Mouse (Mus musculus) spleen, adult 2 months (tissue): ENCODE results near the gene Wdr20. TPM values are rescaled to one million over a fixed set of nuclear protein-coding genes. Genes with fewer than 3 reads are reported as not detected.
A peak's percentile ranks its signal among the peaks of the same experiment; 100 is the strongest.
"Not testable (repeated sequence)": the region's sequence is repeated elsewhere in the genome, so short reads cannot be mapped to it uniquely, and the experiment has no call there.

Experiments
- DNase-seq, 2 experiments: peaks; one replicate each; pipeline versions ENCODE4 v3.0.0 to v3.0.0-alpha.2; 2012 to 2021; ENCODE audit warnings: low spot score in 2 of 2, low read depth in 1 of 2
- H3K27ac ChIP-seq: fragments of 200-500 bp; 2 replicates; pipeline ENCODE4 v1.5.1; 2012; ENCODE audit warnings: low read length, inconsistent platforms; ENCODE audit not compliant: insufficient read depth
- H3K27me3 ChIP-seq: fragments of 200-500 bp; 2 replicates; pipeline ENCODE4 v1.6.1; 2012; ENCODE audit warnings: mild to moderate bottlenecking, moderate library complexity, low read length, inconsistent platforms; ENCODE audit not compliant: control insufficient read depth, insufficient read depth
- H3K36me3 ChIP-seq: fragments of 200-500 bp; 2 replicates; pipeline ENCODE4 v1.6.1; 2012; ENCODE audit warnings: mild to moderate bottlenecking, low read length, inconsistent platforms; ENCODE audit not compliant: control insufficient read depth, insufficient read depth
- H3K4me1 ChIP-seq: fragments of 200-500 bp; 2 replicates; pipeline ENCODE4 v1.6.1; 2011; ENCODE audit warnings: inconsistent platforms; ENCODE audit not compliant: control insufficient read depth, insufficient read depth, insufficient read length
- H3K4me3 ChIP-seq: fragments of 200-500 bp; 2 replicates; pipeline ENCODE4 v1.5.1; 2011; ENCODE audit warnings: mild to moderate bottlenecking, inconsistent platforms; ENCODE audit not compliant: insufficient read depth, insufficient read length; ENCODE audit errors: extremely low read depth
- CTCF ChIP-seq: fragments of 200-500 bp; IDR thresholded peaks from 2 replicates; pipeline ENCODE4 v1.5.1; 2011; ENCODE audit warnings: mild to moderate bottlenecking, inconsistent platforms; ENCODE audit not compliant: insufficient read depth, insufficient read length, insufficient replicate concordance; ENCODE audit errors: extremely low read depth
- POLR2A ChIP-seq: fragments of 200-500 bp; IDR thresholded peaks from 2 replicates; pipeline ENCODE4 v1.6.1; 2011; ENCODE audit warnings: low read depth, low read length, inconsistent platforms
- WGBS: fragments of 180-500 bp; shearing (Covaris S2); methylation state at CpG from one replicate; pipeline ENCODE4 v1.1.7; 2018; 5-methylcytosine and 5-hydroxymethylcytosine counted together
- polyA plus RNA-seq: library from polyadenylated mRNA; depleted of rRNA; stranded (reverse); fragments of >200 nt; gene quantifications from 2 replicates; pipeline ENCODE4 v1.2.3, GENCODE M21; 2012; rRNA removed

Wdr20 gene
- 11.4 and 11.9 TPM in 2 replicates for polyA plus RNA-seq

DNA sequence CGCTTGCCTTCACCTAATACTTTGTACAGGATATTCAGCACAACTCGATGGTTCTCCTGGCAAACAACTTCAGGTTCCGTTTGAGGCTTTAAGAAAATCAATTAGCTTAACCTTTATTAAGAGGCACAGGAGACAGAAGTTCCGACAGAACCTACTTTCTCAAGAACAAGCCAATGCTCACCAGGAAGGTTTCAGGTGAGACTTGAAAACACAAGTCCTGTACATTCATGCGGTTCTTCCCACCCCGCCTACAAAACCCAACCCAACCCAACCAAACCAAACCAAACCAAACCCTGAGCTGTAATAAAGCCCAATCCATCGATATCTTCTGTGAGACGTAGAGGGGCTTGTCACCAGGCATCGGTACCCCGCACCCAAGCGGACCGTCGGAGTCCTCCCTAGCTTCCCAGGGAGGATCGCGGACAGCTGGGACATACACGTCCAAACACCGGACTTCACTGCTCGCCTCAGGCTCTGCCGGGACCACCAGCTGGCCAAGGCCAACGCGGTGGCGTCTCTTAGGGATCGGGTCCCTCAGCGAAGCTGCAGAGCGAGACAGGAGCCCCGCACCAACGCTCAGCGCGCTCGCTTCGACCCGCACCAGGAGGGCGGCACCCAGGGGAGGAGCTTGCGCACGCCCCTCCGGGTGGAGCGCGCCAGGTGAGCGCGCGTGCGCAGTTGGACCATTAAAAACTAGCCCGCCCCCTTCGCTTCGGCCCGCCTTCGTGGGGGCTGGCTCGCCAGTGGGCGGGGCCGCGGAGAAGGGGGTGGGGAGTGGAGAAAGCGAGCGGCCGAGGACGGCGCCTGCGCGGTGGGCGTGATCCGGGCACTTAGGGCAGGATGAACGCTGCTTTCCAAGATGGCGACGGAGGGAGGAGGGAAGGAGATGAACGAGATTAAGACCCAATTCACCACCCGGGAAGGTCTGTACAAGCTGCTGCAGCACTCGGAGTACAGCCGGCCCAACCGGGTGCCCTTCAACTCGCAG lies at the start of gene Wdr20:
Gene Wdr20, plus strand, starts transcription at position 775 of the 988 bp plus-strand sequence.
- TF ChIP-seq POLR2A (peak; percentile 77), CTCF (peak; percentile 0; the same call in 1 of the 2 replicates)
- WGBS, result under 1% methylated on average over 69 of the region's 69 CpGs
- H3K4me1 ChIP-seq, result peaks cover 7% of the 10 kb centered on the region; the same call in 1 of the 2 replicates
- peak; percentile 88 to 99 for DNase-seq
- no peaks in the 10 kb centered on the region for H3K36me3 ChIP-seq
- H3K27me3 ChIP-seq, result no peaks in the 10 kb centered on the region
- H3K27ac ChIP-seq, result peak within 1 kb of the TSS; percentile 68
- peak within 1 kb of the TSS; percentile 89 for H3K4me3 ChIP-seq

DNA sequence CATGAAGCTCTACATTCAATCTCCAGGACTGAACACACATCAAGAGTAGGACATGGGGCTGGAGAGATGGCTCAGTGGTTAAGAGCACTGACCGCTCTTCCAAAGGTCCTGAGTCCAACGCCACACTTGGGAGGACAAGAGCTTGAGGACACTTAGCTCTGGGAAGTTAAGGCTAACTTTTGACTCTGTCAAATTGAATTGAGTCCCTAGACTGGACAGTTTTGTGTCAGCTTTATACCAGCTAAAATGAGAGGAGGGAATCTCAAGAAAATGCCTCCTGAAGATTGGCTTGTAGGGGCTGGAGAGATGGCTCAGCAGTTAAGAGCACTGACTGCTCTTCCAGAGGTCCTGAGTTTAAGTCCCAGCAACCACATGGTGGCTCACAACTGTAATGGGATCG lies 48.8 kb upstream of the Wdr20 start:
- DNase-seq, result not testable (repeated sequence)
- peaks cover 22% of the 10 kb centered on the region for H3K36me3 ChIP-seq
- 93% methylated on average over 3 of the region's 3 CpGs for WGBS

DNA sequence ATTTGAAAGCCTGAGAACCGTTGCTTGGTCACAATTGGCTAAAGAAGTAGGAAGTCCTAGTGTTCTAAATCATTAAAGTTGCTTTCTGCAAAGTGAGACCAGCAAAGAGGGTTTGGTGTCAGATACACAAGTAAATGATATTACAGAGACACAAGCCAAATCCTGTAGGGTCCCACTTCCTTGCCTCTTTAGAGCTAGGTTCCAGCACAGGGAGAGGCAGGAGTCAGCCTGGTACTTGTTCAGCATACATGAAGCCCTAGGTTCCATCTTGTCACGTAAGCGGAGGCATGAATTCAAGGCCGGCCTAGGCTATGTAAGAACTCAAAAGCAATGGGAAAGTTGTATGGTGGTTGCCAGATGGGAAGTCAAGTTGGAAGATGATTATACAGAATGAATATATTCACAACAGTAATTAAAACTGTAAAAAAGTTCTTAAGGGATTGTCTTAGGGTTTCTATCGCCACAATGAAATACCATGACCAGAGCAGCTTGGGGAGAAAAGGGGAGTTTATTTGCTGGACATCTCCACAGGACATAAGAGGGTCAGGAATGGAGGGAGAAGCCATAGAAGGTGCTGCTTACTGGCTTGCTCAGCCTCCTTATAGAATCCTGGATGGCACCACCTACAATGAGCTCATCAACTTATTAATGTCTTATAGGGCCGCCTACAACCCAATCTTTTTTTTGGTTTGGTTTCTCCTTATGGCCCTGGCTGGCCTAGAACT lies 47.7 kb upstream of the Wdr20 start:
- Histone ChIP-seq H3K4me1 (no peaks in the 10 kb centered on the region), H3K4me3 (no peak overlapping the region), H3K27ac (no peak overlapping the region), H3K27me3 (no peaks in the 10 kb centered on the region), H3K36me3 (peaks cover 27% of the 10 kb centered on the region)
- no peak for DNase-seq
- TF ChIP-seq CTCF (no peak), POLR2A (no peak)
- WGBS, result 94% methylated on average over 6 of the region's 6 CpGs

More for the DNA sequence above, 48.8 kb upstream of the Wdr20 start:
- not testable (repeated sequence) for H3K4me3 ChIP-seq, H3K27me3 ChIP-seq, H3K27ac ChIP-seq, H3K4me1 ChIP-seq

DNA sequence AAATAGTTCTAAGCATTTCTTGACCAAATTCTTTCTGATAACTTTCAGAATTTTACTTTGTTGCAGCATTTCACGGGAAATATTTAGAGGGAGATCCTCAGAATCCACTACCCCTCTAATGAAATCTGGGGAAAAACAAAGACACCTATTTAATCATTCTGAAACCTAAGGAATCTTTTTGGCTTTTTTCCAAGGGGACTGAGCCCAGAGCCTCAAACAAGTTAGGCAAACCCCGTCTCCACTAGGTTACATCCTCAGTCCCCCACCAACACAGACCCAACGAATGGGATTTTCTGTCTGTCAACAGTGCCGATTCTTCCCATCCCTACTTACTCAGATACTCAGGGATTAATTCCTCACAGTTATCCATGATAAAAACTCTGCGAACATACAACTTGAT lies 44.4 kb upstream of the Wdr20 start:
- not testable (repeated sequence) for H3K4me1 ChIP-seq, DNase-seq, H3K27me3 ChIP-seq, H3K27ac ChIP-seq, H3K4me3 ChIP-seq
- H3K36me3 ChIP-seq, result peaks cover 25% of the 10 kb centered on the region
- 91% methylated on average over 5 of the region's 5 CpGs for WGBS

DNA sequence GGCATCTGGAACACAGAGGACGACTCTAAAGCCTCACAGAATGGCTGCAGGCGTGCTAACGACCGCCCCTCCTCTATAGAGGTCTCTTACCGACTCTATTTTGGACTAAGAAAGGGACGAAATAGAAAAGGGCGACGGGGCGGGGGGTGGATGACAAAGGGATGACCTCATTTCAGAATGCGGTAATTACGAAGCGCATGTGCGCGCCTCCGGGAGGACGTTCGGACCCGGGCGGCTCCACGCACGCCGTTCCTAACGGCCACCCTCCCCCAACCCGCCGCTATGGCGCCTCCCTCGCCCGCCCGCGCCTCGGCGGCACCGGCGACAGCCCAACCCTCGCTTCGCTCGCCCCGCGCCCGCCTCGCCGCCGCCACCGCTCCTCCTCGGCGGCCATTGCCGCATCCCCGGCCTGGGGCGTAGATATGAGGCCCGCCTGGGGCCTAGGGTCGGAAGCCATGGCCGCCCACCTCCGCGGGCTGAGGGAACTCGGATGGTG lies 42.0 kb upstream of the Wdr20 start:
- H3K4me1 ChIP-seq, result peaks cover 10% of the 10 kb centered on the region; the same call in 1 of the 2 replicates
- H3K27ac ChIP-seq, result peak overlapping the region; percentile 93
- H3K36me3 ChIP-seq, result peaks cover 14% of the 10 kb centered on the region
- peak in 1 of 2 experiments; percentile 43 for DNase-seq
- no peak for TF ChIP-seq POLR2A
- TF ChIP-seq CTCF, result no peak
- under 1% methylated on average over 55 of the region's 55 CpGs for WGBS
- H3K4me3 ChIP-seq, result peak overlapping the region; percentile 77
- H3K27me3 ChIP-seq, result no peaks in the 10 kb centered on the region

DNA sequence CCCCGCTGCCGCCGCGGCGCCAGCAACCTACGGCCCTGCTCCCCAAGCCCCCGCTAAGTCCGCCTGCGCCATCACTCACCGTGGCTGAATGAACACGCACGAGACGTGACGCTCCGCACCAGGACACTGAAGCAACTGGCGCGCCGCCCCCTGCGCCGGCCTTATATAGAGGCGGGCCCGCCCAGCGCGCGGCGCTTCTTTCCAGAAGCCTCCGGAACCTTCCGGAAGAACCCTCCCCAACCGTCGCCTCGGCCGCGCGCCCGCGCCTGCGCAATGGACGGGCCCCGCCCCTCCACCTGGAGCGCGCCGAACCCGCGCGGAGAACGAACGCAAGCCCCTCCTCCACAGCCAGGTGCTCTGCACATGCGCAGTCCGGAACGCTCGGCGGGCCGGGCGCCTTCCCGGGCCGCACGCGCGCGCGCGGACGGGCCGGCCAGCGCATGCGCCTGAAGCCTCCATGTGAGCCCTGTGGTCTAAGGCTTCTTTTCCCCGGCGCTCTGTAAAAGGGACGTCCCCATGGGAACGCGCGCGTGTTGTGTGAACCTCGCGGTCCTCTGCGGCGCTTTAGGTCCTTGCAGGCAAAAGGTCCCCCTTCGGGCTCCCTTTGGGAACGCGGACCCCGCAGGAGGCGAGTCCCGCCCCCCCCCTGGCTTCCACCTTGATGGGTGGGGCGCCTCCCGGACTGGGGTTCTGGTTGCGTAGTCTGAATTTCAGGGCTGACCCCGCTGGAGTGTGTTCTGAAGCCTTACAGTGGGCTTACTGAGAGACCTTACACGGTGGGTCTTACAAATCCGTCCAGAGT lies 41.4 kb upstream of the Wdr20 start:
- peak overlapping the region; percentile 77 for H3K4me3 ChIP-seq
- WGBS, result under 1% methylated on average over 85 of the region's 89 CpGs

More for the DNA sequence above, 41.4 kb upstream of the Wdr20 start:
- Histone ChIP-seq H3K36me3 (peaks cover 14% of the 10 kb centered on the region), H3K4me1 (peaks cover 10% of the 10 kb centered on the region; the same call in 1 of the 2 replicates), H3K27ac (peak overlapping the region; percentile 93), H3K27me3 (no peaks in the 10 kb centered on the region)
- peak; percentile 91 to 97 for DNase-seq
- TF ChIP-seq POLR2A, result peak; percentile 98
- no peak for TF ChIP-seq CTCF
